Mouse (Mus musculus) hindbrain, embryonic 15.5 days (tissue): ENCODE measurements around the gene Gins2. TPM values are rescaled to one million over a fixed set of nuclear protein-coding genes. Genes with fewer than 3 reads are reported as not detected.

Experiments
- ATAC-seq: fragments of 200-750 bp; cut with Nextera tagmentation; 2 replicates; pipeline ENCODE4 v1.8.0; 2017; ENCODE audit warnings: low read depth, moderate number of reproducible peaks, moderate TSS enrichment; ENCODE audit not compliant: low FRiP score
- H3K27ac ChIP-seq: fragments of 300-500 bp; sonication (generic); replicated peaks from 2 replicates; pipeline ENCODE4 v1.5.1; 2015; ENCODE audit warnings: mild to moderate bottlenecking, inconsistent platforms
- H3K27me3 ChIP-seq: fragments of 300-500 bp; sonication (generic); 2 replicates; pipeline ENCODE4 v1.6.1; 2015; ENCODE audit warnings: control low read depth, inconsistent platforms
- H3K36me3 ChIP-seq: fragments of 300-500 bp; sonication (generic); 2 replicates; pipeline ENCODE4 v1.6.1; 2015; ENCODE audit warnings: control low read depth, inconsistent platforms
- H3K4me1 ChIP-seq: fragments of 300-500 bp; sonication (generic); replicated peaks from 2 replicates; pipeline ENCODE4 v1.6.1; 2015; ENCODE audit warnings: control low read depth, inconsistent platforms
- H3K4me2 ChIP-seq: fragments of 300-500 bp; sonication (generic); 2 replicates; pipeline ENCODE4 v1.6.1; 2015; ENCODE audit warnings: moderate library complexity, mild to moderate bottlenecking, inconsistent platforms
- H3K4me3 ChIP-seq: fragments of 300-500 bp; sonication (generic); 2 replicates; pipeline ENCODE4 v1.5.1; 2015; ENCODE audit warnings: mild to moderate bottlenecking, inconsistent platforms
- H3K9ac ChIP-seq: fragments of 300-500 bp; sonication (generic); 2 replicates; pipeline ENCODE4 v1.6.1; 2015; ENCODE audit warnings: inconsistent platforms
- H3K9me3 ChIP-seq: fragments of 300-500 bp; sonication (generic); 2 replicates; pipeline ENCODE4 v1.6.1; 2016; ENCODE audit warnings: control low read depth, inconsistent platforms
- WGBS: fragments of 180-500 bp; shearing (Covaris S2); methylation state at CpG from one replicate; pipeline ENCODE4 v1.1.7; 2015; 5-methylcytosine and 5-hydroxymethylcytosine counted together
- polyA plus RNA-seq: library from polyadenylated mRNA; unstranded; fragments of >200 nt; fragmentation: Nextera tagmentation; extraction: Ambion mirVana; gene quantifications from 2 replicates; pipeline ENCODE4 v1.2.1, GENCODE M21; 2015

The Gins2 gene
- polyA plus RNA-seq, 1 experiment from 2014 or later = 19.0 TPM

DNA sequence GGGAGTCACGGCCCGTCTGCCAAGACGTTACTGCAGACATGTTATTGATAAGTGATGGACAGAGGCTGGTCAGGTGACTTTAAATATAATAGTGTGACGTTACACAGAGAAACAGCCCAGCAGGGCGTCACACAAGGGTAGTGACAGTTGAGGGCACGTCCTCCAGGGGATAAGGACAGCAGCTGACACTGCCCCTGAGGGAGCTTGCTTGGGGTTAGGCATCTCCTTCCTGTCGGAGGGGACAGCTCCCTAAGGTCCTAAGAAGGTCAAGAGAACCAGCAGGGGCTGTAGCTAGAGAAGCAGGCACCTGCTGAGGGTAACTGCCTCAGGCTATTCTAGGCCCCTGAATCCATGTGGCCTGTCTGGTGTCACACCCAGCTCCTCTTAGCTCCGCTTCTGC lies 17.5 kb downstream of the Gins2 start:
- Histone ChIP-seq H3K9me3 (no peaks in the 10 kb centered on the region), H3K4me1 (peaks cover 15% of the 10 kb centered on the region), H3K27ac (no peak overlapping the region), H3K27me3 (no peaks in the 10 kb centered on the region), H3K36me3 (peaks cover 77% of the 10 kb centered on the region), H3K9ac (no peak overlapping the region), H3K4me3 (no peak overlapping the region), H3K4me2 (no peak overlapping the region)
- ATAC-seq = no peak
- 71% methylated on average over 8 of the region's 8 CpGs for WGBS

DNA sequence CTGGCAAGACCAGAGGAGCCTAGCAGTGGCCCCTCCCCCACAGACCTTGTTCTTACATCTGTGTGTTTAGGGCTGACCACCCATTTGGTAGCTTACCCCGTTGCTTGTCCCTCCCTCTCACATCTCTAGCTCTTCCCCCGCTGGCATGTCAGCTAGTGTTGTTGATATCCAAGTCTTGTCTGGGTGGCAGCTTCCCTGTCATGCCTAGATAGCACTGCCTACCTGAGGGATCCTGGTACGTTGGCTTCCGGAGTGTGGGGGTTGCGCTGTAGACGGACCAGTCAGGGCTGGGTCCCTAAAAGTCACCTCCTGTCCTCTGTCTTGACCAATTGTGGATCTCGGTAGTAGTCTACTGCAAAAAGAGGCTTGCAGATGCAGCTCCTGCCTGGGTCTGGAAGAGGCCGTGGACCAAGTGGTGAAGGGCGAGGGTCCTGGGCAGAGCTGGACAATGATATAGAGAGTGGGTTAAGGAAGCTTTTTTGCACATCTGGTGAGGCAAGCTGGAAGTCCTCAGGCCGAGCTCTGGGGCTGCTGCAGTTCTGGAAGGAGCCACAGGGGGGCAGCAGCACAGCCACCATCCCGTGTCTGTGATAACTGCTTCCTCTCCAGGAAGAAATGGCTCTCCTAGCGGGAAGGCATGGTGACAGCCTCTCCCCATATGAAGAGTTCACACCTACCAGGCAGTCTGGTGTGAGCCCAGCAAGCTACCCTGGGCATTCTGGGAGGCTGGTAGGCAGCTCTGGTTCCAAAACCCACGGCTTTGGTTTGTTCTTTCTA lies 19.0 kb downstream of the Gins2 start:
- H3K4me1 ChIP-seq = peaks cover 29% of the 10 kb centered on the region
- WGBS = 59% methylated on average over 13 of the region's 13 CpGs
- H3K9me3 ChIP-seq = no peaks in the 10 kb centered on the region
- 0 out of 2 replicates have a peak, but pooled peaks have one; percentile 6 for ATAC-seq
- peaks cover 64% of the 10 kb centered on the region for H3K36me3 ChIP-seq
- no peak overlapping the region for H3K4me2 ChIP-seq
- H3K4me3 ChIP-seq = no peak overlapping the region
- H3K27ac ChIP-seq = no peak overlapping the region
- H3K9ac ChIP-seq = no peak overlapping the region
- H3K27me3 ChIP-seq = no peaks in the 10 kb centered on the region

DNA sequence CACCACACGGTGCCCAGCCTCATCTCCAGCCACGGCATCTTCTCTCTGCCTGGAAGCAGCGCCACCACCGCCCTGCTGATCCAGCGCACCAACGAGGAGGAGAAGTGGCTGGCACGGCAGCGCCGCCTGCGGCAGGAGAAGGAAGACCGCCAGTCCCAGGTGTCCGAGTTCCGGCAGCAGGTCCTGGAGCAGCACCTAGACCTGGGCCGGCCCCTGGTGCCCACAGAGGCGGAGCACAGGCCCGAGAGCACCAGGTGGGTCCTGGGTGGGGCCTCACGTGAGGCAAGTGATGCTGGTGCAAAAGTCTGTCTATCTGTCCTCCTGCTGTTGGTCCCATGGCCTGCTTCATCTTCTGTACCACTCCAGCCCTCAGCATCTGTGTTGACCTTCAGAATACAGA lies 20.0 kb downstream of the Gins2 start:
- H3K9me3 ChIP-seq = no peaks in the 10 kb centered on the region
- H3K4me3 ChIP-seq = no peak overlapping the region
- peaks cover 54% of the 10 kb centered on the region for H3K36me3 ChIP-seq
- H3K9ac ChIP-seq = no peak overlapping the region
- H3K27me3 ChIP-seq = no peaks in the 10 kb centered on the region
- no peak for ATAC-seq
- peaks cover 39% of the 10 kb centered on the region for H3K4me1 ChIP-seq
- 96% methylated on average over 17 of the region's 17 CpGs for WGBS
- no peak overlapping the region for H3K4me2 ChIP-seq
- no peak overlapping the region for H3K27ac ChIP-seq

DNA sequence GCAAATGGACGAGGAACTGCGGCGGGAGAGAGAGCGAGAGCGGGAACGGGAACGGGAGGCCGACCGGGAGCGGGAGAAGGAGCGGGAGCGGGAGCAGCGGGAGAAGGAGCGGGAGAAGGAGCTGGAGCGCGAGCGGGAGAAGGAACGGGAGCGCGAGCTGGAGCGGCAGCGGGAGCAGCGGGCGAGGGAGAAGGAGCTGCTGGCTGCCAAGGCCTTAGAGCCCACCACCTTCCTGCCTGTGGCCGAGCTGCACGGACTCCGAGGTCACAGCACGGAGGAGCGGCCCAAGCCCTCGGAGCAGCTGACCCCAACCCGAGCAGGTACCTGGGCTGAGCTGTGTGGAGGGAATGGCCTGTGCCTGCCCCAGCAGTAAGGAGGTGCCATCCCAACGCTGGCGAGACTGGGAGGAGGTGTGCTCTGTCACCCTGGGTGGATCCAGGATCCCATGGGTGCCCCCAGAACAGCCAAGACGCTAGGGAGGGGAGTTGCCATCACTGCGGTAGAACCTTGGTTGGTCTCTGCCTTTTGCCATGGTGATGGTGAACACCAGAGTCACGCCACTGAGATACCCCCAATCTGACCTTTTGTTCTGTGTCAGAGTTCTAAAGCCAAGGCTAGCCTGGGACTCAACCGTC lies 20.8 kb downstream of the Gins2 start:
- Histone ChIP-seq H3K4me1 (peaks cover 45% of the 10 kb centered on the region), H3K36me3 (peaks cover 47% of the 10 kb centered on the region)
- ATAC-seq = no peak

DNA sequence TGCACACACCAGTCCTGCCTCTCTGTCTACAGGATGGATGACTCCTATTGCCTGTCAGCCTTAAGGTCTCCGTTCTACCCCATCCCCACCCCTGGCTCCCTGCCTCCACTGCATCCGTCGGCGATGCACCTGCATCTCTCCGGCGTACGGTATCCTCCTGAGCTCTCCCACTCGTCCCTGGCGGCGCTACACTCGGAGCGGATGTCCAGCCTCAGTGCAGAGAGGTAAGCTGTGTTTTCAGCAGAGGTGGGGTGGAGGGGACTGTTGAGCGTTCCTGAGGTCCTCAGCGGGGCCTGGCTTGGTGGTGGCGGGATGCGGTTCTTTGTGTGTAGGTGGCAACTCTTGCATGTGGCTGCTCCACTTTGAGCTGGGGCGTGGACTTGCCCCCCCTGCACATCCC lies 21.4 kb downstream of the Gins2 start:
- Histone ChIP-seq H3K4me3 (no peak overlapping the region), H3K4me2 (no peak overlapping the region), H3K36me3 (peaks cover 42% of the 10 kb centered on the region), H3K9me3 (no peaks in the 10 kb centered on the region), H3K27ac (no peak overlapping the region), H3K9ac (no peak overlapping the region), H3K27me3 (no peaks in the 10 kb centered on the region), H3K4me1 (peaks cover 51% of the 10 kb centered on the region)
- WGBS = 95% methylated on average over 17 of the region's 17 CpGs
- no peak for ATAC-seq

More for the DNA sequence above, 20.8 kb downstream of the Gins2 start:
- Histone ChIP-seq H3K9ac (no peak overlapping the region), H3K27me3 (no peaks in the 10 kb centered on the region), H3K4me3 (no peak overlapping the region), H3K4me2 (no peak overlapping the region), H3K27ac (no peak overlapping the region), H3K9me3 (no peaks in the 10 kb centered on the region)
- 95% methylated on average over 37 of the region's 37 CpGs for WGBS

GRCm38 (mm10) chr8:120566681-120567080 lies 22.4 kb downstream of the Gins2 start:
- 56% methylated on average over 8 of the region's 8 CpGs for WGBS
- H3K36me3 ChIP-seq = peaks cover 32% of the 10 kb centered on the region
- no peaks in the 10 kb centered on the region for H3K27me3 ChIP-seq
- no peak overlapping the region for H3K4me2 ChIP-seq
- no peak overlapping the region for H3K9ac ChIP-seq
- no peak overlapping the region for H3K27ac ChIP-seq
- H3K9me3 ChIP-seq = no peaks in the 10 kb centered on the region
- H3K4me3 ChIP-seq = no peak overlapping the region
- H3K4me1 ChIP-seq = peaks cover 56% of the 10 kb centered on the region
- no peak for ATAC-seq

- Histone ChIP-seq H3K4me2 (no peak overlapping the region), H3K4me3 (no peak overlapping the region), H3K36me3 (peaks cover 25% of the 10 kb centered on the region), H3K4me1 (peaks cover 68% of the 10 kb centered on the region), H3K9ac (no peak overlapping the region), H3K27ac (peak overlapping the region; percentile 45), H3K27me3 (no peaks in the 10 kb centered on the region), H3K9me3 (no peaks in the 10 kb centered on the region)
- no peak for ATAC-seq
- WGBS = 17% methylated on average over 7 of the region's 7 CpGs
Measured at GRCm38 (mm10) chr8:120565151-120565711, 23.9 kb downstream of the Gins2 start.

DNA sequence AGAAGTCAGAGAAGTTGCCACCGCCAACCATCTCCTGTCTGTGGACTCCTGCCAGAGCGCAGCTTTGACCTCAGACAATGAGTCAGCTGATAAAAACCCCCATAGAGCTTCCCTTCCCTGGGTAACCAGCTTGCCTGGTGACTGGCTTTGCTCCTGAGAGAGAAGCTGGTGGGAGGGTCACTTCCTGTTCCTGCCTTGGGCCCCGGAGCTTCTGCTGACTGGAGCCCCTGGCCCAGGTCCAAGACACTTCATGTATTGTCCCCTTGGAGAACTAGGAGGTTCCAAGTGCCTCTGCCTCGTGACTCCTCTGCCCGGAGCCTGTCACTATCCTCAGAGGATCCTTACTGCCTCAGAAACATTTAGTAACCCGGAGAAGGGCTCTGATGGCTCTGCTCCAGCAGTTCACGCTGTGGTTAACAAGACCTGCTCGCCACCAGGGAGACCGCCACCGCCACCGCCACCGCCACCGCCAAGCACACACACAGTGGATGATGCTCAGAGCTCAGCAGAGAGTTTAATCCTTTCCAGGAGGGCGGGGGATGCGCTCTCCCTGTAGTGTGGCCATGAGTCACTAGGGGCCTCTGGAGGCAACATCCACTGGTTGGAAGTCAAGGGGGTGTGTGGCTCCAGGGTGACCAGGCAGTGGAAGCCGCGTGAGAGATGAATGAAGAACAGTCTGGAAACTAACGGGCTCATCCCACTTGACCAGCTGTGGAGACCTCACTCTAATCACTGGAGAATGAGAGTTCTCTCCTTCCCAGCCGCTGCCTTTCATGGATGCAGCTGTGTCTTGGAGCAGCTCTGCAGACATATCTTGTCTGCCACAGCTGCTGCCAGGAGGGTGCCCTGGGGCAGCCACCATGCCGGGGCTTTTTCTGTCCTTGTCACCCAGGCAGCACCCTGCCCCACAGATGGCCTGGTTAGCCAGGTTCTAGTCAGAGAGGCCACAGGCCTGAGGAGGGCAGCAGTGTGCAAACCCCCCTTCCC lies 25.0 kb downstream of the Gins2 start:
- Histone ChIP-seq H3K9me3 (no peaks in the 10 kb centered on the region), H3K27me3 (no peaks in the 10 kb centered on the region), H3K4me3 (no peak overlapping the region), H3K4me1 (peaks cover 79% of the 10 kb centered on the region), H3K4me2 (peak overlapping the region; percentile 13; the same call in 1 of the 2 replicates), H3K27ac (peak overlapping the region; percentile 66), H3K9ac (no peak overlapping the region), H3K36me3 (peaks cover 20% of the 10 kb centered on the region)
- WGBS = 8% methylated on average over 20 of the region's 20 CpGs
- peak; percentile 52 for ATAC-seq

DNA sequence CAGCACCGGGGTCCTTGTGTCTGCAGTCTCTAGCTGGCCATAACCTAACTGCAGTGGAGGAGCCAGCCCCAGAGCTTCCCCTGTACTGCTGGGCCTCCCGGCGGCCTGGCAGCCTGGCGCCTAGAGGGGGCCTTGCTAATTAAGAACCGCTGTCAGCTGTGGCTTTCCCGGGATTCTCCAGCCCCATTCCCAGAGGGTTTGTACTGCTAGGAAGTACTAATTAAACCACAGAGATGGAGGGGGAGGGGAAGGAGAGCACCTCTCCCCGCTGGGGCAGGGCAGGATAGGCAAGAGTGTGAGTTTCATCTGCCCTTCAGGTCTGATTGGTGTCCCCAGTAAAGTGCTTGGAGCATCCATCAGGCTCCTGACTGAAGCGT lies 25.8 kb downstream of the Gins2 start:
- ATAC-seq = peak; percentile 4; the same call in 1 of the 2 replicates
- WGBS = 9% methylated on average over 8 of the region's 8 CpGs
- Histone ChIP-seq H3K9ac (no peak overlapping the region), H3K36me3 (peaks cover 12% of the 10 kb centered on the region), H3K4me2 (no peak overlapping the region), H3K27ac (peak overlapping the region; percentile 66), H3K27me3 (no peaks in the 10 kb centered on the region), H3K4me1 (peaks cover 87% of the 10 kb centered on the region), H3K4me3 (no peak overlapping the region), H3K9me3 (no peaks in the 10 kb centered on the region)

DNA sequence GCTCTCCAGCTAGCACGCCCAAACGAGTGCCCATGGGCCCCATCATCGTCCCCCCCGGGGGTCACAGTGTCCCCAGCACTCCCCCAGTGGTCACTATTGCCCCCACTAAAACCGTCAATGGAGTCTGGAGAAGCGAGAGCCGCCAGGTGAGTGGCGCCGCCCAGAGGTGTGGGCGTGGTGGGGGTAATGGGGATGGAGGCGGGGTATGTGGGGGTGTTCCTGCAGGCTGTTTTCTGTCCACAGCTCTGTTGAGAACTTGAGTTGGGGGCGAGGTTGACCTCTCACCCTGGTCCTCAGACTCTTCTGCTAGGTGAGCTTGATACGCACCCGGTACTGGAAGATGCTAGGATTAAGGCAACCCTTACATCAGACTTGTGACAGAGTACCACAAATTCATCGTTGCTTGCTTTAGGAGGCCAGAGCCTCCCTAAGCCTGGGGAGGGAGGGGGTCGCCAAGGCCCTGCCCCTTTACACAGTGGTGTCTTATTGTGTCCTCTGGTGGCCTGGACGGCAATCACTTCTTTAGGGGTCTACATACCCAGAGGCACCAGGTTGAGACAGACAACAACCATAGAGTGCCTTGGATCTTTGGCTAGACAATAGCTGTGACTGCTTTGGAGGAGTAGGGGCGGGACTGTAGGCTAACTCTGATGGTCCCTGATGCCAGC lies 26.3 kb downstream of the Gins2 start:
- H3K4me2 ChIP-seq = no peak overlapping the region
- no peak overlapping the region for H3K4me3 ChIP-seq
- H3K4me1 ChIP-seq = peaks cover 92% of the 10 kb centered on the region
- peak overlapping the region; percentile 66 for H3K27ac ChIP-seq
- no peaks in the 10 kb centered on the region for H3K27me3 ChIP-seq
- WGBS = 81% methylated on average over 18 of the region's 18 CpGs
- no peak for ATAC-seq
- peaks cover 6% of the 10 kb centered on the region for H3K36me3 ChIP-seq
- H3K9me3 ChIP-seq = no peaks in the 10 kb centered on the region
- no peak overlapping the region for H3K9ac ChIP-seq
